ENCODE assay signal across 15 mouse cellular contexts in the genomic region with DNA sequence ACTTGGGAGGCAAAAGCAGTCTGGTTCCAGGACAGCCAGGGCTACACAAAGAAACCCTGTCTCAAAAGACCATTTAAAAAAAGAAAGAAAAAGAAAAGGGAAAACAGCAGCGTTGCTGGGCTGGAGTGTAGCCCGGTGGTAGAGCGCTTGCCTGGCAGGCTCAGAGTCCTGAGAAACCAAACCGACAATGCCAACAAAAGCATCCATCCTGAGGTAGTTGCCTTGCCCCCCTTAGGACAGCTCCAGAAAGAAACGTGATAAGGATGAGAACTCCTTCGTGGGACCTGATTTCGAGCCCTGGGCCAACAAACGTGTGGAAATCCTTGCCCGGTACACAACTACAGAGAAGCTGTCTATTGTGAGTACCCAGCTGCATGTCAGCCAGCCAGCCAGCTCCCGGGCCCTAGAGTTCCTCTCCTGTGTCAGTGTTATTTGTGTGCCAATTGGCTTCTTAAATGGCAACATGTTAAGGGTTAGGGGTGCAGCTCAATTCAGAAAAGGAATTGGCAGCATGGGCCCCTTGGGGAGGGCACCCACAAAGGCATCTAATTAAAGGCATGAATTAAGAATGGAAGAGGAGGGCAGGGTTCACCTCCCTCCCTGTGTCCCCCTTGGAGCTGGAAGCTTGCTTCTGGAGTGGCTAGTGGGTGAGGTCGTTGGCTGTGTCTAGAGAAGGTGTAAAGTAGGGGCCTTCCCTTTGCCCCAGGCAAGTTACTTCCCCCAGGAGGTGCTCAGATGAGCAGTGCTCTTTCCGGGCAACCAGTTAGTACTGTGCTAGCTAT. TPM values are rescaled to one million over a fixed set of nuclear protein-coding genes. Genes with fewer than 3 reads are reported as not detected.
DNase-seq lines count a peak whose midpoint lies in the region; ATAC-seq and TF ChIP-seq lines count a peak whose summit lies in the region.
"Had no signal": no experiment of that assay in that cellular context is flagged by ENCODE, and none has a peak within 500 bp of the region (broad histone marks: within the 10 kb centered on the region; RNA-seq: fewer than 3 reads in every experiment).

No protein-coding gene starts in this region.

- peak overlapping the region; percentile 27 for H3K27ac ChIP-seq in forebrain, embryonic 15.5 days (replicated peaks)
- no peak overlapping the region for H3K27ac ChIP-seq in forebrain, embryonic 10.5 days
- peak overlapping the region; percentile 79 for H3K27ac ChIP-seq in layer of hippocampus, adult 2 months
- H3K27ac ChIP-seq: limb, embryonic 10.5 days; liver, embryonic 14.5 days had no signal

- peak; percentile 45 for ATAC-seq in forebrain, embryonic 15.5 days (replicated peaks)
- ATAC-seq: lung, postnatal 0 days had no signal

- 0 out of 2 replicates have a peak, but pooled peaks cover 2% of the 10 kb centered on the region for H3K4me1 ChIP-seq in forebrain, embryonic 15.5 days
- H3K4me1 ChIP-seq in forebrain, embryonic 10.5 days: no peaks in the 10 kb centered on the region
- H3K4me1 ChIP-seq: limb, embryonic 10.5 days had no signal

- H3K9ac ChIP-seq in forebrain, embryonic 15.5 days (replicated peaks): no peak overlapping the region
- H3K9ac ChIP-seq: liver, embryonic 14.5 days had no signal

- H3K4me2 ChIP-seq in forebrain, embryonic 15.5 days (replicated peaks): no peak overlapping the region

- peaks cover 73% of the 10 kb centered on the region for H3K36me3 ChIP-seq in forebrain, embryonic 15.5 days
- peaks cover 78% of the 10 kb centered on the region for H3K36me3 ChIP-seq in forebrain, embryonic 10.5 days (replicated peaks)

- no peaks in the 10 kb centered on the region for H3K9me3 ChIP-seq in forebrain, embryonic 15.5 days
- H3K9me3 ChIP-seq in forebrain, embryonic 10.5 days: no peaks in the 10 kb centered on the region
- H3K9me3 ChIP-seq: limb, embryonic 10.5 days had no signal

- TF ChIP-seq CTCF in layer of hippocampus, adult 2 months (conservative IDR thresholded peaks at IDR 0.05): no peak
- no peak for TF ChIP-seq CTCF in brain, embryonic 14.5 days (IDR thresholded peaks at IDR 0.05; ENCODE audit: borderline replicate concordance, extremely low read depth, insufficient read depth, insufficient read length)

- no peak overlapping the region for H3K4me3 ChIP-seq in forebrain, embryonic 15.5 days
- H3K4me3 ChIP-seq in forebrain, embryonic 10.5 days: no peak overlapping the region
- no peak overlapping the region for H3K4me3 ChIP-seq in layer of hippocampus, adult 2 months
- H3K4me3 ChIP-seq: limb, embryonic 10.5 days had no signal

- WGBS in forebrain, embryonic 15.5 days: 58% methylated on average over 12 of the region's 12 CpGs
- 93% methylated on average over 12 of the region's 12 CpGs for WGBS in forebrain, embryonic 10.5 days

- DNase-seq in forebrain, embryonic 10.5 days (ENCODE audit: extremely low spot score, low spot score): no peak
- DNase-seq in layer of hippocampus, adult 2 months (ENCODE audit: low spot score in 2 of 2): peak; percentile 34 to 60
- no peak for DNase-seq in layer of hippocampus, postnatal 25 days (ENCODE audit: extremely low spot score in 1 of 2, low spot score in 1 of 2)
- DNase-seq in brain, embryonic 14.5 days (ENCODE audit: low read depth): peak; percentile 52
- DNase-seq in layer of hippocampus, postnatal 14 days (ENCODE audit: low spot score in 2 of 2): peak; percentile 50 to 64
- DNase-seq in gastrocnemius, postnatal 10 days: no peak
- no peak for DNase-seq in lung, postnatal 14 days
- DNase-seq: adrenal gland, postnatal 36 days; kidney, adult 2 months; kidney, postnatal 25 days; thymus, adult 2 months had no signal

- H3K27me3 ChIP-seq in forebrain, embryonic 15.5 days: no peaks in the 10 kb centered on the region
- H3K27me3 ChIP-seq in forebrain, embryonic 10.5 days (ENCODE audit: poor library complexity, severe bottlenecking): no peaks in the 10 kb centered on the region

- no peak for TF ChIP-seq POLR2A in brain, embryonic 14.5 days (IDR thresholded peaks at IDR 0.05; ENCODE audit: borderline replicate concordance, extremely low read depth, insufficient read depth, insufficient read length, poor library complexity, severe bottlenecking)

RNA-seq across cellular contexts. Expression of gene Vps35l, which starts 8.1 kb away (rescaled TPM):
- polyA plus RNA-seq in forebrain, embryonic 15.5 days (2015; fragmentation: Nextera tagmentation; extraction: Ambion mirVana): 90.7 and 105 TPM in 2 replicates
- polyA plus RNA-seq in forebrain, embryonic 10.5 days (2016; fragmentation: Nextera tagmentation; extraction: Ambion mirVana): 63.1 and 67.2 TPM in 2 replicates
- 10 to 100 TPM; 58.5 to 65.1 TPM for total RNA-seq in layer of hippocampus, adult 2 months (2021)
- 10 to 100 TPM; 62.8 to 68.5 TPM for total RNA-seq in layer of hippocampus, postnatal 25 days (2021)
- polyA plus RNA-seq in brain, embryonic 14.5 days (2012; rRNA removed): 80.9 and 91.5 TPM in 2 replicates
- 10 to 100 TPM; 59.5 to 61.9 TPM for total RNA-seq in layer of hippocampus, postnatal 14 days (2021)
- 10 to 100 TPM; 30.3 to 35.5 TPM for total RNA-seq in gastrocnemius, postnatal 10 days (2021)

RNA-seq across cellular contexts. Expression of gene Ccp110, which starts 35.7 kb away (rescaled TPM):
- 31.7 and 33.2 TPM in 2 replicates for polyA plus RNA-seq in forebrain, embryonic 15.5 days (2015; fragmentation: Nextera tagmentation; extraction: Ambion mirVana)
- 44.2 and 45.9 TPM in 2 replicates for polyA plus RNA-seq in forebrain, embryonic 10.5 days (2016; fragmentation: Nextera tagmentation; extraction: Ambion mirVana)
- 10 to 100 TPM; 41.5 to 50.3 TPM for total RNA-seq in layer of hippocampus, adult 2 months (2021)
- total RNA-seq in layer of hippocampus, postnatal 25 days (2021): 10 to 100 TPM; 46.4 to 47.7 TPM
- 49.5 and 53.2 TPM in 2 replicates for polyA plus RNA-seq in brain, embryonic 14.5 days (2012; rRNA removed)
- 10 to 100 TPM; 36.2 TPM for total RNA-seq in layer of hippocampus, postnatal 14 days (2021)
- 1 to 10 TPM; 4.0 to 5.5 TPM for total RNA-seq in gastrocnemius, postnatal 10 days (2021)

RNA-seq across cellular contexts. Expression of gene Gde1, which starts 42.5 kb away (rescaled TPM):
- polyA plus RNA-seq in forebrain, embryonic 15.5 days (2015; fragmentation: Nextera tagmentation; extraction: Ambion mirVana): 165 and 180 TPM in 2 replicates
- polyA plus RNA-seq in forebrain, embryonic 10.5 days (2016; fragmentation: Nextera tagmentation; extraction: Ambion mirVana): 76.1 and 82.2 TPM in 2 replicates
- total RNA-seq in layer of hippocampus, adult 2 months (2021): 100 to 1,000 TPM; 204 to 214 TPM
- total RNA-seq in layer of hippocampus, postnatal 25 days (2021): 100 to 1,000 TPM; 222 to 253 TPM
- 154 and 228 TPM in 2 replicates for polyA plus RNA-seq in brain, embryonic 14.5 days (2012; rRNA removed)
- total RNA-seq in layer of hippocampus, postnatal 14 days (2021): 100 to 1,000 TPM; 247 to 250 TPM
- total RNA-seq in gastrocnemius, postnatal 10 days (2021): 10 to 100 TPM; 31.5 to 32.5 TPM

Comparison
In these comparisons a context has a peak if more than half of its experiments do, and no peak if none do; other contexts are left out.
1. DNase-seq: peak in layer of hippocampus, adult 2 months (2 of 2), brain, embryonic 14.5 days (single experiment) and layer of hippocampus, postnatal 14 days (2 of 2); none in forebrain, embryonic 10.5 days (single experiment), layer of hippocampus, postnatal 25 days (0 of 2), gastrocnemius, postnatal 10 days (single experiment) and lung, postnatal 14 days (single experiment).
2. RNA of gene Ccp110, which starts 35.7 kb away (total RNA-seq): 41.5 to 50.3 TPM in layer of hippocampus, adult 2 months, 46.4 to 47.7 TPM in layer of hippocampus, postnatal 25 days and 36.2 TPM in layer of hippocampus, postnatal 14 days; 4.0 to 5.5 TPM in gastrocnemius, postnatal 10 days; every median in the first group is over 4 times any median in the second.
3. RNA of gene Gde1, which starts 42.5 kb away (total RNA-seq): 222 to 253 TPM in layer of hippocampus, postnatal 25 days, 247 to 250 TPM in layer of hippocampus, postnatal 14 days and 204 to 214 TPM in layer of hippocampus, adult 2 months; 31.5 to 32.5 TPM in gastrocnemius, postnatal 10 days; every median in the first group is over 4 times any median in the second.